Comparison of ENCODE assay signal across 15 mouse cellular contexts in the genomic region with DNA sequence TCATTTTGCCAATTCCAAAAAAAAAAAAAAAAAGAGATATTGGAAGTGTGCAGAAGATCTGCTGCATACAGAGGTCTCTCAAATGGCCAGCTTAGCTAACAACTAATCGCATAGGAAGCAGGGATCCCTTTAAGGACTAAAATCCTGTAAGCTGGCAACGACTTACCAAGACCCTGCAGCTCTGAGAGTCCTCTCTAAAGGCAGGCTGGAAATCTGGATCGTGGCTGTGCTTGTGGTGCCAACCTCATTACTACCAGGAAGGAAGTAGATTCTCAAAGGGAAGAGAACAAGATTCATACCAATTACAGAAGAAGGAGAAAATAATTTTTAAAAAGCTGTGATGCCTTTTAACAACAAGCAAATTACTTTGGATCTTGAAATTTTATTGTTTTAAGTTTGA. TPM values are rescaled to one million over a fixed set of nuclear protein-coding genes. Genes with fewer than 3 reads are reported as not detected.
"Had no signal": no experiment of that assay in that cellular context is flagged by ENCODE, and none has a peak within 500 bp of the region (broad histone marks: within the 10 kb centered on the region; RNA-seq: fewer than 3 reads in every experiment).

No protein-coding gene starts in this region.

- DNase-seq: kidney, postnatal 36 days; layer of hippocampus, adult 9-11 months; layer of hippocampus, postnatal 36 days; lung, postnatal 14 days; thymus, postnatal 14 days had no signal

- H3K27me3 ChIP-seq: kidney, embryonic 15.5 days; limb, embryonic 15.5 days; liver, embryonic 12.5 days; lung, embryonic 15.5 days; midbrain, embryonic 12.5 days; neural tube, embryonic 15.5 days had no signal

- H3K9me3 ChIP-seq: kidney, embryonic 15.5 days; limb, embryonic 15.5 days; liver, embryonic 12.5 days; lung, embryonic 15.5 days; midbrain, embryonic 12.5 days; neural tube, embryonic 15.5 days had no signal

- H3K4me2 ChIP-seq: kidney, embryonic 15.5 days; limb, embryonic 15.5 days; liver, embryonic 12.5 days; lung, embryonic 15.5 days; midbrain, embryonic 12.5 days; neural tube, embryonic 15.5 days had no signal

- H3K36me3 ChIP-seq: kidney, embryonic 15.5 days; limb, embryonic 15.5 days; liver, embryonic 12.5 days; lung, embryonic 15.5 days; midbrain, embryonic 12.5 days; neural tube, embryonic 15.5 days had no signal

- H3K4me1 ChIP-seq: kidney, embryonic 15.5 days; limb, embryonic 15.5 days; liver, embryonic 12.5 days; lung, embryonic 15.5 days; midbrain, embryonic 12.5 days; neural tube, embryonic 15.5 days had no signal

- ATAC-seq: liver, embryonic 12.5 days had no signal

- H3K27ac ChIP-seq: kidney, embryonic 15.5 days; limb, embryonic 15.5 days; liver, embryonic 12.5 days; lung, embryonic 15.5 days; midbrain, embryonic 12.5 days; neural tube, embryonic 15.5 days; stomach, postnatal 0 days had no signal

- H3K9ac ChIP-seq: kidney, embryonic 15.5 days; limb, embryonic 15.5 days; liver, embryonic 12.5 days; lung, embryonic 15.5 days; midbrain, embryonic 12.5 days; neural tube, embryonic 15.5 days had no signal

- H3K4me3 ChIP-seq: kidney, embryonic 15.5 days; limb, embryonic 15.5 days; liver, embryonic 12.5 days; lung, embryonic 15.5 days; midbrain, embryonic 12.5 days; myocyte; neural tube, embryonic 15.5 days had no signal

RNA-seq across cellular contexts. Expression of gene Ptchd4, which starts 29.5 kb away (rescaled TPM):
- total RNA-seq: megakaryocyte-erythroid progenitor cell, adult 5-6 weeks had no signal
- polyA plus RNA-seq: liver, embryonic 16.5 days; myocyte had no signal
